Mouse (Mus musculus): ENCODE data around the gene Trpc2. TPM values are rescaled to one million over a fixed set of nuclear protein-coding genes. Genes with fewer than 3 reads are reported as not detected.

Gene Trpc2
- polyA plus RNA-seq, 1 experiment from 2014 or later: not detected

DNA sequence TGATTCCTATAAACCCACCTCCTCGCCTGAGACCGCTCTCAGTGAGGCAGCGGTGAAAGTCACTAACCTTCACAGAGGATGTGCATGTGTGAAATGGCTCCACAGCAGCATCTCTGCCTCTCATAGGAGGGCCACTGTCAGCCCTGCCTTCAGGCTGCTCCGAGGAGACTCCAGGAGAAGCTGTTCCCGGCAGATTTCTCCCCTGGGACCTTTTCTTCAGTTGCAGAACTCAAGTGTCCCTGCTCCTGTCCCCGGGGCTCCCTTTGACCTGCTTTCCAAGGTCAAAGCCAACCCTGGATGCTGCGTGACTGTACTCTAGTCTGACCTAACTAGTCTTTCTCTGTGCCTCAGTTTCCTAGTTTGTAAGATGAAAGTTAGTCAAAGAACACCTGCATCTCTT is 26.3 kb downstream of the Trpc2 start, which contains the start of gene Art5:
Gene Art5 (minus strand): TSS at position 319 of the 400 bp plus-strand sequence.
- WGBS: 78% methylated on average over 7 of the region's 7 CpGs
- no peaks in the 10 kb centered on the region for H3K4me1 ChIP-seq (replicated peaks; ENCODE audit: control insufficient read depth, insufficient read depth, low read length)

DNA sequence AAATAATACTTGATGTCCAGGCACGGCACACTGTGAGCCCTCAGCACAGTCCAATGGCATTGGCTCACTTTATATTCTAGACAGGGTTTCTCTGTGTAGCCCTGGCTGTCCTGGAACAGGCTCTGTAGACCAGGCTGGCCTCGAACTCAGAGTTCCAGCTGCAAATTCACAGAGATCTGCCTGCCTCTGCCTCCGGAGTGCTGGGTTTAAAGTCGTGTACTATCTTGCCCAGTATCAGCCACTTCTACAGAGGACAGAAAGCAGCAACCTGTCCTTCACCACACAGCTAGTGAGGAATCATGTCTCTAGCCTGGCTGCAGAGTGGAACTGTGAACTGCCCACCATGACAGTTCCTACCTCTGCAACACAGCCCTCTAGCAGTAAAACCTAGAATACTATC is 26.8 kb downstream of the Trpc2 start:
- 86% methylated on average over 4 of the region's 4 CpGs for WGBS
- Histone ChIP-seq H3K4me3 (replicated peaks; ENCODE audit: low read length) (no peak overlapping the region), H3K4me1 (replicated peaks; ENCODE audit: control insufficient read depth, insufficient read depth, low read length) (no peaks in the 10 kb centered on the region), H3K27me3 (ENCODE audit: control insufficient read depth, insufficient read depth, low read length) (no peaks in the 10 kb centered on the region), H3K4me2 (replicated peaks) (no peak overlapping the region), H3K36me3 (replicated peaks; ENCODE audit: control insufficient read depth, insufficient read depth) (no peaks in the 10 kb centered on the region), H3K9me3 (ENCODE audit: control insufficient read depth, low read length) (no peaks in the 10 kb centered on the region), H3K9ac (no peak overlapping the region), H3K27ac (no peak overlapping the region)
- ATAC-seq (ENCODE audit: low FRiP score): no peak
- no peak for DNase-seq (ENCODE audit: low spot score)

More for the DNA sequence above, 26.3 kb downstream of the Trpc2 start, which contains the start of gene Art5:
- Histone ChIP-seq H3K36me3 (replicated peaks; ENCODE audit: control insufficient read depth, insufficient read depth) (no peaks in the 10 kb centered on the region), H3K4me3 (replicated peaks; ENCODE audit: low read length) (no peak within 1 kb of the TSS), H3K9ac (no peak within 1 kb of the TSS), H3K27ac (no peak within 1 kb of the TSS), H3K27me3 (ENCODE audit: control insufficient read depth, insufficient read depth, low read length) (no peaks in the 10 kb centered on the region), H3K4me2 (replicated peaks) (no peak within 1 kb of the TSS), H3K9me3 (ENCODE audit: control insufficient read depth, low read length) (no peaks in the 10 kb centered on the region)
- DNase-seq (ENCODE audit: low spot score): no peak
- no peak for ATAC-seq (ENCODE audit: low FRiP score)

DNA sequence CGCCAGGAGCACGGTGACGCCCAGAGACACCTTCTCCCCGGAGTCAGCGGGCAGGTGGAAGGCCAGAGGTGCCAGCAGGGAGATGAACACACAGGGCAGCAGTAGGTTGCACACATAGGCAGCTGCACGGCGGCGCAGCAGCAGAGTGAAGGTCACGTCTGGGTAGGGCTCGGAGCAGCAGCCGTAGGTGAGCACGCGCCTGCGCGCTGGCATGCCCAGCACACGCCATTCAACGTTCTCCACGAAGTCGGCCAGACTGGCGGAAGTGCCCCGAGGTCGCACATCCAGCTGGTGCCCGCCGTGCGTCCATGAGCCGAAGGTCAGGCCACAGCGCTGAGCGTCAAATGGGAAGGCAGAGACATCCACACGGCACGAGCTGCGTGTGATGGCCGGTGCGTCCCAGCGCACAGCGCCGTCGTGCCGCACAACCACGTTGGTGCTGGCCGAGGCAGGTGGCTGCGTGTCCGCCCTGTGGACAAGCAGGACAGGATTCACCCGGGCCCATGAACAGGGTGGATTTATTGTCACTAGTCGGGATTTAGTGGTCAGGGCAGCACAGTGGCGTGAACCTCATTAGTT is 30.3 kb downstream of the Trpc2 start:
- H3K27me3 ChIP-seq (ENCODE audit: control insufficient read depth, insufficient read depth, low read length): no peaks in the 10 kb centered on the region
- H3K9me3 ChIP-seq (ENCODE audit: control insufficient read depth, low read length): no peaks in the 10 kb centered on the region
- no peak overlapping the region for H3K4me3 ChIP-seq (replicated peaks; ENCODE audit: low read length)
- 78% methylated on average over 45 of the region's 45 CpGs for WGBS
- H3K9ac ChIP-seq: no peak overlapping the region
- H3K4me2 ChIP-seq (replicated peaks): no peak overlapping the region
- no peak for DNase-seq (ENCODE audit: low spot score)
- H3K4me1 ChIP-seq (replicated peaks; ENCODE audit: control insufficient read depth, insufficient read depth, low read length): no peaks in the 10 kb centered on the region
- ATAC-seq (ENCODE audit: low FRiP score): no peak
- no peak overlapping the region for H3K27ac ChIP-seq
- H3K36me3 ChIP-seq (replicated peaks; ENCODE audit: control insufficient read depth, insufficient read depth): peaks cover 2% of the 10 kb centered on the region; the same call in 1 of the 2 replicates

DNA sequence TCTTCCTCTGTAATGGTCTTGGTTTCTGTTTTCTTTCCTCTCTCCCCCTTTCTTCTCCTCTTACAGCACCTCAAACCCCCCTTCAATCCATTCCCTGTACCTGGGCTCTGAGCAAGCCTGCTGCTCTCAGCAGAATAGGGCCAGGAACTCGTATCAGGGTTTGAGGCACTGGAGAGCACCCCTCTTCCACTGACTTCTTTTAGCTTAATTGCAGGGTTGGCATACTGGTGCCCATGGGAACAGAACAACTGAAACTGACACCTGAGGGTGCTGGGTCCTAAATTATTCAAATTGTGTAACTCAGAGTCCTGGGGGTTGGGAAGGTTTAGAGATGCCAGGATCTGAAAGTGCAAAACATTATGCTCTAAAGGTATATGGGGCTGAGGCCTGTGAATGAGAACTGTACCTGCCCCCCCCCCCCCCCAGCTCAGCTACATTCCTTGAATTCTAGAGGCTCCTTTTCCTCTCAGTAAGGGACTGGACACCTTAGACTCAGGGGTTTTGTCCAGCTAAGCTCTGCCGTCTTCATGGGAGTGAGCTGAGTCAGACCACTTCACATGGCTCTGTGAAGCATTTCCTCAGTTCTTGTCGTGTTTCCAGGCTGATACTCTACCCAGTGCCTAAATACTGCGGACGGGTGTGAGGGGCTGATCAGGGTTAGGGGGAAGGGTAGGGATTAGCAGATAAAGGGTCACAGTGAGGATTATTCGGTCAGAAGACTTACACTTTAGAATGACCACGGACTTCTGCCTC is 33.8 kb downstream of the Trpc2 start, which contains the start of gene Chrna10:
Gene Chrna10 (minus strand): TSS at position 250 of the 753 bp plus-strand sequence.
- no peak within 1 kb of the TSS for H3K27ac ChIP-seq
- H3K36me3 ChIP-seq (replicated peaks; ENCODE audit: control insufficient read depth, insufficient read depth): peaks cover 37% of the 10 kb centered on the region
- no peak within 1 kb of the TSS for H3K4me3 ChIP-seq (replicated peaks; ENCODE audit: low read length)
- WGBS: 56% methylated on average over 7 of the region's 7 CpGs
- H3K4me1 ChIP-seq (replicated peaks; ENCODE audit: control insufficient read depth, insufficient read depth, low read length): no peaks in the 10 kb centered on the region
- H3K4me2 ChIP-seq (replicated peaks): no peak within 1 kb of the TSS
- H3K9ac ChIP-seq: no peak within 1 kb of the TSS
- ATAC-seq (ENCODE audit: low FRiP score) (peak; percentile 27; the same call in 1 of the 2 replicates), DNase-seq (ENCODE audit: low spot score) (no peak)
- no peaks in the 10 kb centered on the region for H3K27me3 ChIP-seq (ENCODE audit: control insufficient read depth, insufficient read depth, low read length)
- no peaks in the 10 kb centered on the region for H3K9me3 ChIP-seq (ENCODE audit: control insufficient read depth, low read length)

DNA sequence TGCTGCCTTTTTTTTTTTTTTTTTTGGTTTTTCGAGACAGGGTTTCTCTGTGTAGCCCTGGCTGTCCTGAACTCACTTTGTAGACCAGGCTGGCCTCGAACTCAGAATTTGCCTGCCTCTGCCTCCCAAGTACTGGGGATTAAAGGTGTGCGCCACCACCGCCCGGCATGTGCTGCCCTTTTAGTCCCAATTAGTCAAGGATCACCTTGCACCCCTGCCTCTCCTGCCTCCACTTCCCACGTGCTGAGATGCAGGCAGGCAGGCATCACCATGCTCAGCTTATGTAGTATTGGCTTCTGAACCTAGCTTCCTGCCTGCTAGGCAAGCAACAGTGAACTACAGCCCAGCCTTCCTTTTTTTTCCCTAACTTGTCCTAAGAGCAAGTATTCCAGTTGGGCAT is 34.5 kb downstream of the Trpc2 start:
- peaks cover 43% of the 10 kb centered on the region for H3K36me3 ChIP-seq (replicated peaks; ENCODE audit: control insufficient read depth, insufficient read depth)
- WGBS: 70% methylated on average over 6 of the region's 6 CpGs

DNA sequence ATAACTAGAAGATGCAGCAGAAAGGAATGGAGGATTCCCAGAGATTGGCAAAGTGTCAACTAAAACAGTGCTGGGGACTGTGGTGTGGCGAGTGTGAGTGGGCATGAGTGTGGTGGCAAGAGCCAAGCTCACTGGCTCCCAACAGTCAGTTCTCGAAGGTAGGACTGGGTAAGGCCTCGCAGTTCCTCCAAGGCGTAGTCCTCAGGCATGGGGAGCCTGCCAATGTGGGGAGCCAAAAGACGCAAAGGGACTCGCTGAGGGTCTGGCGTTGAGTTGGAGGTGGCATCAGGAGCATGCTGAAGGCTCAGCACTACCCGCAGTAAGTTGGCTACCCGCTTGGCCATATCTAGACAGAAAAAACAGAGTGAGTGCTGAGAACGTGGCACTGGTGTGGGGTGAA is 37.4 kb downstream of the Trpc2 start:
- Histone ChIP-seq H3K27me3 (ENCODE audit: control insufficient read depth, insufficient read depth, low read length) (no peaks in the 10 kb centered on the region), H3K27ac (no peak overlapping the region), H3K4me1 (replicated peaks; ENCODE audit: control insufficient read depth, insufficient read depth, low read length) (no peaks in the 10 kb centered on the region), H3K4me3 (replicated peaks; ENCODE audit: low read length) (no peak overlapping the region), H3K9me3 (ENCODE audit: control insufficient read depth, low read length) (no peaks in the 10 kb centered on the region), H3K9ac (no peak overlapping the region), H3K36me3 (replicated peaks; ENCODE audit: control insufficient read depth, insufficient read depth) (peaks cover 72% of the 10 kb centered on the region), H3K4me2 (replicated peaks) (no peak overlapping the region)
- WGBS: 98% methylated on average over 10 of the region's 10 CpGs
- ATAC-seq (ENCODE audit: low FRiP score) (no peak), DNase-seq (ENCODE audit: low spot score) (no peak)

More for the DNA sequence above, 34.5 kb downstream of the Trpc2 start:
- Histone ChIP-seq H3K4me1 (replicated peaks; ENCODE audit: control insufficient read depth, insufficient read depth, low read length) (no peaks in the 10 kb centered on the region), H3K27me3 (ENCODE audit: control insufficient read depth, insufficient read depth, low read length) (no peaks in the 10 kb centered on the region), H3K9ac (no peak overlapping the region), H3K27ac (no peak overlapping the region), H3K9me3 (ENCODE audit: control insufficient read depth, low read length) (no peaks in the 10 kb centered on the region), H3K4me2 (replicated peaks) (no peak overlapping the region), H3K4me3 (replicated peaks; ENCODE audit: low read length) (no peak overlapping the region)
- no peak for ATAC-seq (ENCODE audit: low FRiP score)
- no peak for DNase-seq (ENCODE audit: low spot score)

DNA sequence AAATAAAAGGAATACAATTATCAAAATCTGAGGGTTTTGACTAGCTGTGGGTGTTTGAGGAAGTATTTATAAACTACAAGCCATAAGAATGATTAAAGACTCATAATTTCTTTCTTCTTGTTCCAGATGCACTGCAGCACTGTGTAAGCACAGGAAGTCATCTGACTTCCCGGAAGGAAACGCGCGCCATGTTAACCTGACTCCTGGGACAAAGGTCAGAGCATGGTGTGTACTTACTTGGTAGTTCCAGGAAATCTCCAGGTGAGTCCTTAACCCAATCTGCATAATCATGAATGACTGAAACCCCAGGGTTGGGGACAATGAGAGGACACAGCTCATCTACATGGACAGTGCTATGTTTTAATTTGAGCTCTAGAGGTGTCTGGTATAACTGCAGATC is 49.5 kb downstream of the Trpc2 start:
- no peaks in the 10 kb centered on the region for H3K4me1 ChIP-seq (replicated peaks; ENCODE audit: control insufficient read depth, insufficient read depth, low read length)
- 95% methylated on average over 4 of the region's 4 CpGs for WGBS
- no peak overlapping the region for H3K4me2 ChIP-seq (replicated peaks)
- peaks cover 92% of the 10 kb centered on the region for H3K36me3 ChIP-seq (replicated peaks; ENCODE audit: control insufficient read depth, insufficient read depth)
- no peak for ATAC-seq (ENCODE audit: low FRiP score)
- no peaks in the 10 kb centered on the region for H3K9me3 ChIP-seq (ENCODE audit: control insufficient read depth, low read length)
- no peak overlapping the region for H3K27ac ChIP-seq
- DNase-seq (ENCODE audit: low spot score): no peak
- no peak overlapping the region for H3K9ac ChIP-seq
- H3K4me3 ChIP-seq (replicated peaks; ENCODE audit: low read length): no peak overlapping the region
- H3K27me3 ChIP-seq (ENCODE audit: control insufficient read depth, insufficient read depth, low read length): no peaks in the 10 kb centered on the region

DNA sequence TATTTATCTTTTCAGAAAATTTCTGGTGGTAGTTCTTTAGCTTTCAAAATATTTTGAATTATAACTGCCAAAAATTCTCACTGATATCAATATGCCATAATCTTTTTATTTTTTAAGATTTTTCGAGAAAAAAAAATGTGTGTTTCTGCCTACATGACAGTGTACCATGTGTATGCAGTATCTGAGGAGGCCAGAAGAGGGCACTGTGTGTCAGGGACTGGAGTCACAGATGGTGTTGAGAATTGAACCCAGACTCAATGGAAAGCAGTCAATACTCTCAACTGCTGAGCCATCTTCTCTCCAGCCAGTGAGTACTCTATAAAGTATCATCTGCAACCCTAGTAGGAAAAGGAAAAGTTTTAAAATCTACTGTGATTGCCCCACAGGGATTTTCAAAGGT is 54.5 kb downstream of the Trpc2 start:
- WGBS: 91% methylated on average over 1 of the region's 1 CpGs
- Histone ChIP-seq H3K4me2 (replicated peaks) (no peak overlapping the region), H3K27me3 (ENCODE audit: control insufficient read depth, insufficient read depth, low read length) (no peaks in the 10 kb centered on the region), H3K4me3 (replicated peaks; ENCODE audit: low read length) (no peak overlapping the region), H3K4me1 (replicated peaks; ENCODE audit: control insufficient read depth, insufficient read depth, low read length) (no peaks in the 10 kb centered on the region), H3K9me3 (ENCODE audit: control insufficient read depth, low read length) (no peaks in the 10 kb centered on the region), H3K27ac (no peak overlapping the region), H3K9ac (no peak overlapping the region), H3K36me3 (replicated peaks; ENCODE audit: control insufficient read depth, insufficient read depth) (peaks cover 89% of the 10 kb centered on the region)
- no peak for ATAC-seq (ENCODE audit: low FRiP score)
- no peak for DNase-seq (ENCODE audit: low spot score)

DNA sequence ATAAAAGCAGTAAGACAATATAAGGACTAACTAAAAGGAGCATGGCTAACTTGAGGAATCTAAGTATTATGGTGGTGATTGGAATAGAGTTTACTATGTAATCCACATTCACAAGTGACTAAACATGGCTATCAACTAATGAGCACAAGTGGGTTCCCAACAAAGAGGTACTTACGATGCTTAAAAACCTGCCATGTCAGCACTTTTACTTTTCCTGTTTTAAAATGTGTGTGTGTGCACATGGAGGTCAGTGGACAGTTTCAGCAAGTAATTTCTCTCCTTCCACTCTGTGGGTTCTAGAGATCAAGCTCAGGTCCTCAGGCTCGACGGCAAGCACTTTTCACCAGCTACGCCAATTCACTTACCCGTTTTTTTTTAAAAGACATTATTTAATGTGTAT is 55.0 kb downstream of the Trpc2 start:
- Histone ChIP-seq H3K36me3 (replicated peaks; ENCODE audit: control insufficient read depth, insufficient read depth) (peaks cover 87% of the 10 kb centered on the region), H3K9ac (no peak overlapping the region), H3K4me2 (replicated peaks) (no peak overlapping the region), H3K4me3 (replicated peaks; ENCODE audit: low read length) (no peak overlapping the region), H3K9me3 (ENCODE audit: control insufficient read depth, low read length) (no peaks in the 10 kb centered on the region), H3K4me1 (replicated peaks; ENCODE audit: control insufficient read depth, insufficient read depth, low read length) (no peaks in the 10 kb centered on the region), H3K27ac (no peak overlapping the region), H3K27me3 (ENCODE audit: control insufficient read depth, insufficient read depth, low read length) (no peaks in the 10 kb centered on the region)
- ATAC-seq (ENCODE audit: low FRiP score) (no peak), DNase-seq (ENCODE audit: low spot score) (no peak)
- 98% methylated on average over 5 of the region's 5 CpGs for whole genome bisulfite sequencing
